Mouse (Mus musculus) liver, postnatal 0 days (tissue): ENCODE results near the gene Taf4.

Experiments
- CTCF ChIP-seq: sonication (generic); IDR thresholded peaks from 2 replicates; pipeline ENCODE4 v1.5.1; 2016; ENCODE audit warnings: antibody characterized with exemption, low read depth
- EP300 ChIP-seq: IDR thresholded peaks from 2 replicates; pipeline ENCODE4 v1.6.1; 2016; ENCODE audit warnings: antibody characterized with exemption, low read depth, mild to moderate bottlenecking

DNA sequence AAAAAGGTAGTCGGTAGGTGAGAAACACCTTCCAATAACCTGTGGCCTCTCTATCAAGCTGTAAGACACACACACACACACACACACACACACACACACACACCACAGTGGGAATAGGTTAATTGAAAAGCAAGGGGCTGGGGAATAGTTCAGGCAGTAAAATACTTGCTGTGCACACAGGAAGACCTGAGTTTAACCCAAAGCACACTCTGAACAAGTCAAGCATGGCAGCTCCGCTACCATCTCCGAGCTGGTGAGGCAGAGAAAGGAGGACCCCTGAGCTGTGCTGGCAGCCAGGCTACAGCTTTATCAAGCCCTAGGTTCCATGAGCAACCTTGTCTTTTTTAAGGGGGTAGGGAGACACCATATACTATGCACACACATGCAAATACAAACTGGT is 7.3 kb downstream of the Taf4 start:
- TF ChIP-seq CTCF (no peak), EP300 (no peak)
